Mouse (Mus musculus): ENCODE data around the gene Cpn1.
A peak's percentile ranks its signal among the peaks of the same experiment; 100 is the strongest.
"Not testable (repeated sequence)": the region's sequence is repeated elsewhere in the genome, so short reads cannot be mapped to it uniquely, and the experiment has no call there.

Cpn1 gene

GRCm38 (mm10) chr19:43980711-43981110, 5.6 kb downstream of the Cpn1 start:
- DNase-seq: no peak

- no peak for DNase-seq
These were observed 8.6 kb downstream of the Cpn1 start for GRCm38 (mm10) chr19:43977799-43978198.

- DNase-seq: no peak
These were observed 9.7 kb downstream of the Cpn1 start for GRCm38 (mm10) chr19:43976661-43977060.

GRCm38 (mm10) chr19:43974221-43974620, 12.1 kb downstream of the Cpn1 start:
- no peak for DNase-seq

GRCm38 (mm10) chr19:43973711-43974110, 12.6 kb downstream of the Cpn1 start:
- DNase-seq: no peak

GRCm38 (mm10) chr19:43972129-43972528, 14.2 kb downstream of the Cpn1 start:
- DNase-seq: no peak

- DNase-seq: no peak
These were observed 17.8 kb downstream of the Cpn1 start for GRCm38 (mm10) chr19:43968436-43969026.

- no peak for DNase-seq
These were observed 19.9 kb downstream of the Cpn1 start for GRCm38 (mm10) chr19:43966481-43966880.

GRCm38 (mm10) chr19:43965496-43966085, 20.8 kb downstream of the Cpn1 start:
- no peak for DNase-seq

GRCm38 (mm10) chr19:43962795-43963194, 23.6 kb downstream of the Cpn1 start:
- DNase-seq: no peak

GRCm38 (mm10) chr19:43961185-43961584, 25.2 kb downstream of the Cpn1 start:
- no peak for DNase-seq

- DNase-seq: no peak
These were observed 26.3 kb downstream of the Cpn1 start for GRCm38 (mm10) chr19:43960014-43960413.

- peak; percentile 64 to 76 for DNase-seq
These were observed 27.2 kb downstream of the Cpn1 start for GRCm38 (mm10) chr19:43959162-43959561.

GRCm38 (mm10) chr19:43957881-43958280, 28.5 kb downstream of the Cpn1 start:
- DNase-seq: no peak

- no peak for DNase-seq
These were observed 29.0 kb downstream of the Cpn1 start for GRCm38 (mm10) chr19:43957402-43957801.

- DNase-seq: no peak
These were observed 31.1 kb downstream of the Cpn1 start for GRCm38 (mm10) chr19:43955266-43955665.

- DNase-seq: no peak
These were observed 31.5 kb downstream of the Cpn1 start for GRCm38 (mm10) chr19:43954864-43955263.

- DNase-seq: not testable (repeated sequence)
These were observed 33.4 kb downstream of the Cpn1 start for GRCm38 (mm10) chr19:43952936-43953335.

- no peak for DNase-seq
These were observed 37.1 kb downstream of the Cpn1 start for GRCm38 (mm10) chr19:43949111-43949810.

GRCm38 (mm10) chr19:43944566-43944965, 41.8 kb downstream of the Cpn1 start:
- DNase-seq: no peak

- no peak for DNase-seq
These were observed 43.3 kb downstream of the Cpn1 start for GRCm38 (mm10) chr19:43943076-43943475.

- peak; percentile 83 to 93 for DNase-seq
These were observed 46.3 kb downstream of the Cpn1 start, which contains the start of gene Dnmbp for GRCm38 (mm10) chr19:43939769-43940689. Dnmbp (minus strand) TSS chr19:43940191.

GRCm38 (mm10) chr19:43939171-43939768, 47.1 kb downstream of the Cpn1 start:
- no peak for DNase-seq
